Comparison of ENCODE assay signal across 12 mouse cellular contexts in genomic region chr8:47431263-47431662, GRCm38 (mm10). TPM values are rescaled to one million over a fixed set of nuclear protein-coding genes. Genes with fewer than 3 reads are reported as not detected.
A peak's percentile ranks its signal among the peaks of the same experiment; 100 is the strongest.
DNase-seq lines count a peak whose midpoint lies in the region; ATAC-seq and TF ChIP-seq lines count a peak whose summit lies in the region.
"Had no signal": no experiment of that assay in that cellular context is flagged by ENCODE, and none has a peak within 500 bp of the region (broad histone marks: within the 10 kb centered on the region; RNA-seq: fewer than 3 reads in every experiment).

No protein-coding gene starts in this region.

- H3K27ac ChIP-seq in lung, embryonic 14.5 days (ENCODE audit: low read depth): no peak overlapping the region
- no peak overlapping the region for H3K27ac ChIP-seq in hindbrain, postnatal 0 days
- H3K27ac ChIP-seq in neural tube, embryonic 14.5 days (ENCODE audit: low read depth, low read length): no peak overlapping the region
- H3K27ac ChIP-seq: neural tube, embryonic 12.5 days had no signal

- 0 out of 2 replicates have a peak, but pooled peaks cover 7% of the 10 kb centered on the region for H3K4me1 ChIP-seq in lung, embryonic 14.5 days (ENCODE audit: insufficient read depth)
- no peaks in the 10 kb centered on the region; the same call in 1 of the 2 replicates for H3K4me1 ChIP-seq in hindbrain, postnatal 0 days (ENCODE audit: insufficient read depth, low read length)
- no peaks in the 10 kb centered on the region for H3K4me1 ChIP-seq in neural tube, embryonic 14.5 days (ENCODE audit: control insufficient read depth, insufficient read depth, low read length)
- H3K4me1 ChIP-seq: neural tube, embryonic 12.5 days had no signal

- 41% methylated on average over 4 of the region's 4 CpGs for WGBS in lung, embryonic 14.5 days
- WGBS in hindbrain, postnatal 0 days: 25% methylated on average over 4 of the region's 4 CpGs
- 51% methylated on average over 4 of the region's 4 CpGs for WGBS in neural tube, embryonic 14.5 days

- H3K36me3 ChIP-seq in lung, embryonic 14.5 days (ENCODE audit: insufficient read depth): no peaks in the 10 kb centered on the region
- H3K36me3 ChIP-seq in hindbrain, postnatal 0 days (ENCODE audit: insufficient read depth, low read length): no peaks in the 10 kb centered on the region
- no peaks in the 10 kb centered on the region for H3K36me3 ChIP-seq in neural tube, embryonic 14.5 days (ENCODE audit: control insufficient read depth, insufficient read depth, low read length)
- H3K36me3 ChIP-seq: neural tube, embryonic 12.5 days had no signal

- TF ChIP-seq CTCF in lung, embryonic 14.5 days (IDR thresholded peaks at IDR 0.05; ENCODE audit: low read depth): no peak
- no peak for TF ChIP-seq CTCF in hindbrain, postnatal 0 days (IDR thresholded peaks at IDR 0.05; ENCODE audit: low read depth)

- ATAC-seq in lung, embryonic 14.5 days (ENCODE audit: insufficient read depth): peak; percentile 46; the same call in 1 of the 2 replicates
- ATAC-seq in hindbrain, postnatal 0 days: peak; percentile 97
- peak; percentile 51; the same call in 1 of the 2 replicates for ATAC-seq in neural tube, embryonic 14.5 days (ENCODE audit: low read depth)
- ATAC-seq: liver, postnatal 0 days had no signal

- H3K9ac ChIP-seq in lung, embryonic 14.5 days: no peak overlapping the region
- no peak overlapping the region for H3K9ac ChIP-seq in hindbrain, postnatal 0 days (replicated peaks; ENCODE audit: low read length)
- no peak overlapping the region for H3K9ac ChIP-seq in neural tube, embryonic 14.5 days (replicated peaks; ENCODE audit: low read depth, low read length)
- H3K9ac ChIP-seq: liver, postnatal 0 days; neural tube, embryonic 12.5 days had no signal

- no peak overlapping the region for H3K4me3 ChIP-seq in lung, embryonic 14.5 days (ENCODE audit: low read depth, low read length)
- H3K4me3 ChIP-seq in hindbrain, postnatal 0 days (ENCODE audit: low read length): no peak overlapping the region
- no peak overlapping the region for H3K4me3 ChIP-seq in neural tube, embryonic 14.5 days (ENCODE audit: low read depth, low read length)
- H3K4me3 ChIP-seq: neural tube, embryonic 12.5 days had no signal

- DNase-seq in lung, embryonic 14.5 days: no peak
- no peak for DNase-seq in lung, postnatal 25 days (ENCODE audit: low spot score)
- DNase-seq in cerebellum, postnatal 10 days: peak; percentile 77 to 81
- peak; percentile 64 for DNase-seq in hindbrain, postnatal 0 days (ENCODE audit: low spot score)
- DNase-seq in ovary, postnatal 10 days (ENCODE audit: low spot score): no peak
- DNase-seq in T-cell, adult 2 months (ENCODE audit: low spot score): no peak
- DNase-seq: adrenal gland, postnatal 10 days; gastrocnemius, postnatal 36 days; heart, postnatal 10 days; liver, postnatal 0 days had no signal

- no peaks in the 10 kb centered on the region for H3K27me3 ChIP-seq in lung, embryonic 14.5 days (ENCODE audit: insufficient read depth, low read length)
- H3K27me3 ChIP-seq in hindbrain, postnatal 0 days (ENCODE audit: insufficient read depth, low read length): no peaks in the 10 kb centered on the region
- no peaks in the 10 kb centered on the region for H3K27me3 ChIP-seq in neural tube, embryonic 14.5 days (ENCODE audit: control insufficient read depth, insufficient read depth, low read length)
- H3K27me3 ChIP-seq: neural tube, embryonic 12.5 days had no signal

- H3K4me2 ChIP-seq in lung, embryonic 14.5 days: peak overlapping the region; percentile 16; the same call in 1 of the 2 replicates
- peak overlapping the region; percentile 19; the same call in 1 of the 2 replicates for H3K4me2 ChIP-seq in hindbrain, postnatal 0 days (ENCODE audit: low read depth, low read length)
- H3K4me2 ChIP-seq in neural tube, embryonic 14.5 days (ENCODE audit: low read depth, low read length): no peak overlapping the region
- H3K4me2 ChIP-seq: neural tube, embryonic 12.5 days had no signal

- H3K9me3 ChIP-seq in lung, embryonic 14.5 days (ENCODE audit: low read depth, low read length): no peaks in the 10 kb centered on the region
- no peaks in the 10 kb centered on the region for H3K9me3 ChIP-seq in hindbrain, postnatal 0 days (ENCODE audit: low read length)
- no peaks in the 10 kb centered on the region for H3K9me3 ChIP-seq in neural tube, embryonic 14.5 days (ENCODE audit: control insufficient read depth, low read length)
- H3K9me3 ChIP-seq: neural tube, embryonic 12.5 days had no signal

RNA-seq across cellular contexts. Expression of gene Stox2, which starts 14.9 kb away (rescaled TPM):
- 11.7 and 11.9 TPM in 2 replicates for polyA plus RNA-seq in lung, embryonic 14.5 days (2014; fragmentation: Nextera tagmentation; extraction: Ambion mirVana)
- 94.5 and 101 TPM in 2 replicates for total RNA-seq in hindbrain, postnatal 0 days (2014; rRNA removed)
- polyA plus RNA-seq in hindbrain, postnatal 0 days (2015; fragmentation: Nextera tagmentation; extraction: Ambion mirVana): 36.3 and 36.7 TPM in 2 replicates
- 39.6 and 49.7 TPM in 2 replicates for polyA plus RNA-seq in neural tube, embryonic 14.5 days (2014; fragmentation: Nextera tagmentation; extraction: Ambion mirVana)

Comparison
In these comparisons a context has a peak if more than half of its experiments do, and no peak if none do; other contexts are left out.
1. ATAC-seq: peak in every context shown above with its lines; median percentile 97 in hindbrain, postnatal 0 days; 51 in neural tube, embryonic 14.5 days; 46 in lung, embryonic 14.5 days.
2. DNase-seq: peak in cerebellum, postnatal 10 days (2 of 2) and hindbrain, postnatal 0 days (single experiment); none in lung, embryonic 14.5 days (single experiment), lung, postnatal 25 days (single experiment), ovary, postnatal 10 days (single experiment) and T-cell, adult 2 months (single experiment).